8 mouse cellular contexts compared by ENCODE assay signal in the genomic region with DNA sequence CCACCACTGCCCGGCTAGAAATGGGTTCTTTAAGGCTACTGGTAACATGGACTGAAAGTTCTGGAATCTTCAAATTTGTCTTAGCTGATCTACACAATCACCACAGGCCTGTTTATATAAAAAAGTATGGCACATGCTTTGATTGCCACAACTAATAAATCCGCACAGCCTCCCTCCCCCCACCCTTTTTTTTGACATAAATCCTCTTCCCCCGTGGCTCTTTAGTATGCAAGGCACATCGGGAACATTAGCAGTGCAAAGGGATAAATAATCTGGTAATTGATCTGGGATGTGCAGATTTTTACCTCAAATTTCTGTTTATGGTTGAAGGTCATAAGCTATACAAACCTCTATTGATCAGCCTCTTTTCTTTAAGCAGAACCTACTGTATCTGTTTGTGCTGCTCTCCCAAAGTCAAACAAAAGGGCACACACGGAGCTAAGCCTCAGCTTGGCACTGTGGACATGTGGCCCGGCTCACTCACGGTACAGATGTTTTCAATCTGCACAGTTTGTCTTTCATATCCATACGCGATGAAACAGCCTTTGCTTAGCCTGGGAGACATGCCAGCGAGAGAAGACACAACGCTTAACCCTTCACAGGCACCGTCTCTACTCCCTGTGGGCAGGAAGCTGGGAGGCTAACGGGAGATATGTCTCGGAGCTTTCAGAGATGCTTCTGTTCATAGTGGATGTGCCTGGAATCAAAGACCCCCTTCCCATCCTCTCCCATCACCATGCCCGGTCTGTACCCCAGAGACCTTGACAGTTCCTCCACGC.
DNase-seq lines count a peak whose midpoint lies in the region; ATAC-seq and TF ChIP-seq lines count a peak whose summit lies in the region.

No protein-coding gene starts in this region.

- no peak overlapping the region for H3K4me3 ChIP-seq in heart, embryonic 12.5 days
- no peak overlapping the region for H3K4me3 ChIP-seq in lung, embryonic 14.5 days (ENCODE audit: low read depth, low read length)

- H3K27me3 ChIP-seq in heart, embryonic 12.5 days (replicated peaks) = no peaks in the 10 kb centered on the region
- no peaks in the 10 kb centered on the region for H3K27me3 ChIP-seq in lung, embryonic 14.5 days (ENCODE audit: insufficient read depth, low read length)

- peak; percentile 96 for DNase-seq in 3T3-L1 (ENCODE audit: low read depth, low spot score)
- peak; percentile 26 for DNase-seq in brain, embryonic 18.5 days (ENCODE audit: low read depth, low spot score)
- DNase-seq in kidney, postnatal 10 days = peak; percentile 75
- peak; percentile 97 for DNase-seq in lung, embryonic 14.5 days
- peak; percentile 9 for DNase-seq in retina, postnatal 1 day
- no peak for DNase-seq in urinary bladder, adult 18-20 months (ENCODE audit: low spot score in 2 of 2)

- 53% methylated on average over 16 of the region's 16 CpGs for WGBS in heart, embryonic 12.5 days
- WGBS in lung, embryonic 14.5 days = 22% methylated on average over 16 of the region's 16 CpGs

- no peaks in the 10 kb centered on the region for H3K36me3 ChIP-seq in heart, embryonic 12.5 days
- H3K36me3 ChIP-seq in lung, embryonic 14.5 days (ENCODE audit: insufficient read depth) = no peaks in the 10 kb centered on the region

- no peak for TF ChIP-seq CTCF in lung, embryonic 14.5 days (IDR thresholded peaks at IDR 0.05; ENCODE audit: low read depth)

- H3K9me3 ChIP-seq in heart, embryonic 12.5 days (replicated peaks) = no peaks in the 10 kb centered on the region
- H3K9me3 ChIP-seq in lung, embryonic 14.5 days (ENCODE audit: low read depth, low read length) = no peaks in the 10 kb centered on the region

- no peak overlapping the region for H3K27ac ChIP-seq in heart, embryonic 12.5 days (ENCODE audit: poor library complexity, severe bottlenecking)
- H3K27ac ChIP-seq in lung, embryonic 14.5 days (ENCODE audit: low read depth) = peak overlapping the region; percentile 86

- no peak overlapping the region for H3K9ac ChIP-seq in heart, embryonic 12.5 days
- no peak overlapping the region; the same call in 1 of the 2 replicates for H3K9ac ChIP-seq in lung, embryonic 14.5 days

- no peak for ATAC-seq in heart, embryonic 12.5 days (ENCODE audit: insufficient number of reproducible peaks, low FRiP score)
- ATAC-seq in lung, embryonic 14.5 days (ENCODE audit: insufficient read depth) = peak; percentile 97
- ATAC-seq in CD4-positive, CD25-positive, alpha-beta regulatory T cell, adult 4 months = no peak

- H3K4me1 ChIP-seq in heart, embryonic 12.5 days (replicated peaks) = no peaks in the 10 kb centered on the region
- H3K4me1 ChIP-seq in lung, embryonic 14.5 days (ENCODE audit: insufficient read depth) = peaks cover 7% of the 10 kb centered on the region; the same call in 1 of the 2 replicates

- H3K4me2 ChIP-seq in heart, embryonic 12.5 days = peak overlapping the region; percentile 30; the same call in 1 of the 2 replicates
- H3K4me2 ChIP-seq in lung, embryonic 14.5 days = peak overlapping the region; percentile 36

Comparison
In these comparisons a context has a peak if more than half of its experiments do, and no peak if none do; other contexts are left out.
1. DNase-seq: peak in 3T3-L1 (single experiment), brain, embryonic 18.5 days (single experiment), kidney, postnatal 10 days (single experiment), lung, embryonic 14.5 days (single experiment) and retina, postnatal 1 day (single experiment); none in urinary bladder, adult 18-20 months (0 of 2).